Mouse (Mus musculus) stomach, postnatal 0 days (tissue): ENCODE results near the gene Dnah11. TPM values are rescaled to one million over a fixed set of nuclear protein-coding genes. Genes with fewer than 3 reads are reported as not detected.

Source experiments
- ATAC-seq: fragments of 200-750 bp; cut with Nextera tagmentation; 2 replicates; pipeline ENCODE4 v1.8.0; 2017; ENCODE audit not compliant: low FRiP score, low TSS enrichment
- DNase-seq: peaks from one replicate; pipeline ENCODE4 v3.0.0-alpha.2; 2016; ENCODE audit warnings: low spot score
- H3K27ac ChIP-seq: fragments of 300-500 bp; sonication (generic); replicated peaks from 2 replicates; pipeline ENCODE4 v1.5.1; 2014; ENCODE audit warnings: mild to moderate bottlenecking, control low read depth
- H3K27me3 ChIP-seq: fragments of 300-500 bp; sonication (generic); 2 replicates; pipeline ENCODE4 v1.6.1; 2014; ENCODE audit warnings: low read length; ENCODE audit not compliant: control insufficient read depth, insufficient read depth
- H3K36me3 ChIP-seq: fragments of 300-500 bp; sonication (generic); 2 replicates; pipeline ENCODE4 v1.6.1; 2014; ENCODE audit warnings: low read length, mixed read lengths; ENCODE audit not compliant: control insufficient read depth, insufficient read depth
- H3K4me1 ChIP-seq: fragments of 300-500 bp; sonication (generic); replicated peaks from 2 replicates; pipeline ENCODE4 v1.6.1; 2014; ENCODE audit warnings: antibody characterized with exemption; ENCODE audit not compliant: control insufficient read depth, insufficient read depth
- H3K4me2 ChIP-seq: fragments of 300-500 bp; sonication (generic); replicated peaks from 2 replicates; pipeline ENCODE4 v1.6.1; 2014; ENCODE audit warnings: low read depth, mild to moderate bottlenecking, control low read depth, moderate library complexity
- H3K4me3 ChIP-seq: fragments of 300-500 bp; sonication (generic); 2 replicates; pipeline ENCODE4 v1.5.1; 2014; ENCODE audit warnings: low read depth, low read length, control low read depth
- H3K9ac ChIP-seq: fragments of 300-500 bp; sonication (generic); 2 replicates; pipeline ENCODE4 v1.6.1; 2014; ENCODE audit warnings: mild to moderate bottlenecking, low read length, control low read depth, mixed read lengths
- H3K9me3 ChIP-seq: fragments of 300-500 bp; sonication (generic); 2 replicates; pipeline ENCODE4 v1.6.1; 2016; ENCODE audit warnings: low read length; ENCODE audit not compliant: control insufficient read depth
- CTCF ChIP-seq: IDR thresholded peaks from 2 replicates; pipeline ENCODE4 v1.5.1; 2016; ENCODE audit warnings: antibody characterized with exemption, low read depth, mild to moderate bottlenecking, moderate library complexity
- EP300 ChIP-seq: optimal IDR thresholded peaks from 2 replicates; pipeline ENCODE3; 2016; ENCODE audit warnings: antibody characterized with exemption
- WGBS: fragments of 180-500 bp; shearing (Covaris S2); extraction: QIAGEN DNeasy Blood & Tissue Kit; methylation state at CpG from one replicate; pipeline ENCODE4 v1.1.7; 2014; 5-methylcytosine and 5-hydroxymethylcytosine counted together
- polyA plus RNA-seq: library from polyadenylated mRNA; unstranded; fragments of >200 nt; fragmentation: Nextera tagmentation; extraction: Ambion mirVana; gene quantifications from 2 replicates; pipeline ENCODE4 v1.2.1, GENCODE M21; 2015

The Dnah11 gene
- polyA plus RNA-seq, 1 experiment from 2014 or later, result 0.01 TPM

DNA sequence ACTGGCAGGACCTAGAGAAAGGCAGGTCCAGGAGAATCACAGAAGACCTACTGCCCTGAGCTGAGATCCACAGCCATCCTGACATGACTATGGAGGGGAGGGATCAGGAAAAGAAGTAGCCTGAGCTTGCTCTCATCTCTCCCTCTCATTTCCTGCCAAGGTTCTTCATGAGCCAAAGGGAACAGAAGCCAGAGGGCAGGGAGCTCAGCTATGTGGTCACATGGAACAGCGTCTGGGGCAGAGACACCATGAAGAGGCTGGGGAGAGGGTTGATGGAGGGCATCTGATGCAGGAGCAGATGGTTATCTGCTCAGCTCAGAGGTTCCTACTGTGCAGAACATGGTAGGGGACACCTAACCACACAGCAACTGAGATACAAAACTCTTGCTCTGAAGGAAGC is 163.9 kb downstream of the Dnah11 start:
- no peak overlapping the region for H3K4me2 ChIP-seq
- H3K36me3 ChIP-seq, result no peaks in the 10 kb centered on the region
- no peak overlapping the region for H3K27ac ChIP-seq
- H3K27me3 ChIP-seq, result no peaks in the 10 kb centered on the region
- no peak overlapping the region for H3K4me3 ChIP-seq
- ATAC-seq (no peak), DNase-seq (no peak)
- H3K9me3 ChIP-seq, result no peaks in the 10 kb centered on the region
- H3K9ac ChIP-seq, result no peak overlapping the region
- no peak for TF ChIP-seq EP300
- no peak for TF ChIP-seq CTCF
- WGBS, result 63% methylated on average over 1 of the region's 1 CpGs
- H3K4me1 ChIP-seq, result no peaks in the 10 kb centered on the region

DNA sequence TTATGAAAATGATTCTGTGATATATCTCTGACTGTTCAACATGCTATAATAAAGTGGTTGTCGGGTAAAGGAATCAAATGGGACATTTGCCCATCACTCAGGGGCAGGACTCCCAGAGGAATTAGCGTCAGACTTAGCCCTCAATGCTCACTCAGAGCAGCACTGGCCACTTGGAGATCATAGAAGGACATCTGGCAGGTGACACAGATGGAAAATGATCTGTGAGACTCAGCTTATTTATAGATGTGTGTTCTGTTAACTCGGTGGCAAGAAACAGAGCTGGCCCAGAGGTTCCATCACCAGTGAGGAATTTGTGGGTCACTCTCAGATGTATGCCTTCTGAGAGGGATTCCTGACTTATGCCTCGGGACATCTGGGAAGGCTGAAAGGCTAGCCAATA is 173.1 kb downstream of the Dnah11 start:
- Histone ChIP-seq H3K27ac (no peak overlapping the region), H3K27me3 (no peaks in the 10 kb centered on the region), H3K9ac (no peak overlapping the region), H3K4me2 (no peak overlapping the region), H3K36me3 (no peaks in the 10 kb centered on the region), H3K4me3 (no peak overlapping the region), H3K4me1 (no peaks in the 10 kb centered on the region), H3K9me3 (no peaks in the 10 kb centered on the region)
- TF ChIP-seq EP300 (no peak), CTCF (no peak)
- DNase-seq (no peak), ATAC-seq (no peak)
- 68% methylated on average over 4 of the region's 4 CpGs for WGBS

DNA sequence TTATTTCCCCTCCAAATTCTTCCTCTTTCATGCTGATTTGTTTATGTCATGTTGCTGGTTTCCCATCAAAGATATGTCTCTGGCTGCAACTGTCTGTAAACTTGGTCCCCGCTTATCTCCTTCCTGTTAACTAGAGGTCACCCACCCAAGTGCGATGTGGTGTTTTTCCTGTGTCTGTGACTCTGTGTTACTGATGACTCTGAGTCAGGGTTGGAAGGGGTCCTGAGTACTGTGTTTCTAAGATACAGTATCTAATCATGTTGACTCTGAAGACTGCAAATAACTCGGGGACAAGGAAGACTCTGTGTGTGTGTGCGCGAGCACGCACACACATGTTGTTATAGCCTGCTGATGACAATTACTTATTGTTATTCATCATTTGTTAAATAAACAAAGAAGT is 179.9 kb downstream of the Dnah11 start:
- no peaks in the 10 kb centered on the region for H3K4me1 ChIP-seq
- WGBS, result 61% methylated on average over 6 of the region's 6 CpGs
- no peaks in the 10 kb centered on the region for H3K27me3 ChIP-seq
- no peaks in the 10 kb centered on the region for H3K9me3 ChIP-seq
- TF ChIP-seq EP300, result no peak
- no peak for TF ChIP-seq CTCF
- DNase-seq (no peak), ATAC-seq (no peak)
- no peak overlapping the region for H3K9ac ChIP-seq
- H3K4me2 ChIP-seq, result no peak overlapping the region
- no peaks in the 10 kb centered on the region for H3K36me3 ChIP-seq
- no peak overlapping the region for H3K4me3 ChIP-seq
- no peak overlapping the region for H3K27ac ChIP-seq

GRCm38 (mm10) chr12:118013872-118014271 is 185.0 kb downstream of the Dnah11 start:
- H3K9ac ChIP-seq, result no peak overlapping the region

DNA sequence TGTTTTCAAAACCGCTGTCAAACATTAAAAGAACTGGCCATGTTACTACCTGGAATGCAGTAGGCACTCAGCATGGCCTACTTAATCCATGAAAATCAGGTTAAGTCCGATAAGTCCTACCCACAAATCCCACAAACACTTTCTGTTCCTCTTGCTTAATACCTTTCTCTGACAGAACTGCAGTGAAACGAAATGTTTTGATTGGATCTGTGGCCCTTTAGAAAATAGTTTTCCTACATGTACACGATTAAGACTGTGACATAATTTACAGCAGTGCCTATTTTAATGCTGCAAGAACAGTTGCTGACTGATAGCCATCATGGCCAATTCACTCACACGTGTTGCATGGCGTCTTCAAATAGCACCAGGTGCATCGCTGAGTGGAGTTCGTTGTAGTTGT is 186.9 kb downstream of the Dnah11 start:
- no peaks in the 10 kb centered on the region for H3K27me3 ChIP-seq
- DNase-seq, result no peak
- no peak overlapping the region for H3K27ac ChIP-seq
- H3K9ac ChIP-seq, result no peak overlapping the region
- H3K9me3 ChIP-seq, result no peaks in the 10 kb centered on the region
- H3K4me3 ChIP-seq, result no peak overlapping the region
- H3K4me1 ChIP-seq, result no peaks in the 10 kb centered on the region
- no peak for ATAC-seq
- no peak overlapping the region for H3K4me2 ChIP-seq
- WGBS, result 82% methylated on average over 8 of the region's 8 CpGs
- H3K36me3 ChIP-seq, result no peaks in the 10 kb centered on the region
- no peak for TF ChIP-seq CTCF
- TF ChIP-seq EP300, result no peak

More at GRCm38 (mm10) chr12:118013872-118014271, 185.0 kb downstream of the Dnah11 start:
- no peaks in the 10 kb centered on the region for H3K4me1 ChIP-seq
- ATAC-seq, result no peak
- no peaks in the 10 kb centered on the region for H3K27me3 ChIP-seq
- H3K36me3 ChIP-seq, result no peaks in the 10 kb centered on the region
- 78% methylated on average over 3 of the region's 3 CpGs for WGBS
- no peak for DNase-seq
- no peak overlapping the region for H3K4me3 ChIP-seq
- no peaks in the 10 kb centered on the region for H3K9me3 ChIP-seq
- H3K4me2 ChIP-seq, result no peak overlapping the region
- TF ChIP-seq EP300, result no peak
- no peak for TF ChIP-seq CTCF
- no peak overlapping the region for H3K27ac ChIP-seq

DNA sequence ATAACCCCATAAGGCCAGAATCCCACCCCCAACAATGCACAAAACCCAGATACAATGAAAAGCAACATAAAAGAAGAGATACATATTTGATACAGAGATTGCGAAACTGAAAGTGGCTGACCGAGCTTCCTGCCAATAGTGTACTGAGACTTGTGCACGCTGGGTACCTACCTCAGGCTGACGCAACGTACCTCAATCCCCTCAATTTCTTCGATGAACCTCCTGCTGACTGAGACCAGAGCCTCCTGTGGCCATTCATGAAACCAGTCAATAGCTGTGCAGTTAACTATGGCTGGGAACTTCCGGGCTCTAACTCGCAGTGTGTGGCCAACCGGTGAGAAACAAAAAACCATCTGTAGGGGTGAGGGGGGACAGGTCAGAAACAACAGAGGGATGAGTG is 203.9 kb downstream of the Dnah11 start:
- no peak overlapping the region for H3K9ac ChIP-seq
- DNase-seq (no peak), ATAC-seq (no peak)
- no peaks in the 10 kb centered on the region for H3K9me3 ChIP-seq
- no peaks in the 10 kb centered on the region for H3K27me3 ChIP-seq
- no peak for TF ChIP-seq EP300
- no peak for TF ChIP-seq CTCF
- 75% methylated on average over 9 of the region's 9 CpGs for WGBS
- no peaks in the 10 kb centered on the region for H3K4me1 ChIP-seq
- H3K27ac ChIP-seq, result no peak overlapping the region
- no peak overlapping the region for H3K4me2 ChIP-seq
- no peak overlapping the region for H3K4me3 ChIP-seq
- H3K36me3 ChIP-seq, result no peaks in the 10 kb centered on the region
